Mouse (Mus musculus) ovary, postnatal 10 days (tissue): ENCODE data around the gene Nploc4.
"Not testable (repeated sequence)": the region's sequence is repeated elsewhere in the genome, so short reads cannot be mapped to it uniquely, and the experiment has no call there.

Experiments used
- DNase-seq: peaks from one replicate; pipeline ENCODE4 v3.0.0; 2022; ENCODE audit warnings: low spot score

Gene Nploc4

DNA sequence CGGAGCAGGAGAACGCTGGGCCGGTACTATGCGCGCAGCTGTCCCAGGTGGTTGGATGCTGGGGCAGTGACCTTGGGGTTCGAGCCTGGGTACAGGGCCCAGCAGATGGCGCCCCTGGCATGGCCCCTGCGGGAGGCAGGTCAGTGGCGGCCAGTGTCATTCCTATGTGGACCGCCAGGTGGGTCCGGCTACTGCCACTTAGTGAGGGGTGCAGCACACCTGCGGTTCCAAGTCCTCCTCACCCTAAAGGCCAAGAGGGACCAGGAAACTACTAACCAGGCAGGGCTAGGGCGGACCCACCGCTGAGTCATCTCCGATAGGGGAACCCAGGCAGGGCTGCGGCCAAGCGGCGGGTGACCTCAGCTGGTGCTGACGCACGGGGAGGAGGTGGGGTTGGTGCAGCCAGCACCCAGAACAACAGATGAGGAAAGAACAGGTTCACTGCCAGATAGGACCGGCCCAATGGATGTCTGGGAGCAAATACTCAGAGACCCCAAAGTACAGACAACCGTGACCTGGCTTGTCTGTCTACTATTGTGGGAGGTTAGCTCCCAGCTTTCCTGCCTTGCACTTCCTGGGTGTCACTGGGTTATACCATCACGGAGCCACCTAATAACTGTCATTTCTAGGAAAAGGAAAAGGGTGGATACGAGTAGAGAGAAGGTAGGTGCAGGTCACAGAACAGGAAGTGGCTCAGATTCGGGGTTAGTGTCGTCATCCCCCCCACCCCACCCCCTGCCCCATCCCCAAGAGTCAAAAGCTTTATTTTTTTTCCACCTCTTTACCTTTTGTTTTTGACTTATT is 83.8 kb downstream of the Nploc4 start:
- DNase-seq = peak; percentile 79

DNA sequence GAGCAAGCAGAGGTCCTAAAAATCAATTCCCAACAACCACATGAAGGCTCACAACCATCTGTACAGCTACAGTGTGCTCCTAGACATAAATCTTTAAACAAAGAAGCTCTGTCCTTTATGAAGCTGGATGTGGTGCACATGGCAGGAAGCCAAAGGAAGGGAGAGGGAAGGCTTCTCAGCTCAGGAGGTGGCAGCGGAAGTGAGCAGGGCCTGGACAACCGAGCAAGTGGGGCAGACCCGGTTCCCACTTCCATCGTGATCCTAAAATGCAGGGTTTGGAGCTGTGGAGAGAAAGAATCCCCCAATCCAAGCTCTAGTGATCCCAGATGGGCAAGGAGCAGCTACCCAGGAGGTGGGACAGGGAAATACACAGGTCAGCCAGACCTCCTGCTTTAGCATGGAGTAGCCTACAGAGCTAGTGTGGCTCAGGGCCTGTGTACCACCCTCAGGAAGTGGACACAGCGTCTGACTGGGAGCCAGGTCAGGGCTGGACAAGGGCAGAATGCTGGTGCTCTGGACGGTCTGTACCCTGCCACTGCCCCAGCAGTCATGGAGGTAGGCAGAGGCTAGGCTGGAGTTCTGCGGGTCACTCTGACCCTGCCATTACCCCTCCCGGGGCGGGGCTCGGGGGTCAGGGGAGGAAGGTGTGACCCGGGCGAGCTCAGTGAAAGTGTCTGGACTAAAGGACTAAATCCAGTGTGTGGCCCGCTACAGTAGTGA is 84.8 kb downstream of the Nploc4 start:
- DNase-seq = no peak

DNA sequence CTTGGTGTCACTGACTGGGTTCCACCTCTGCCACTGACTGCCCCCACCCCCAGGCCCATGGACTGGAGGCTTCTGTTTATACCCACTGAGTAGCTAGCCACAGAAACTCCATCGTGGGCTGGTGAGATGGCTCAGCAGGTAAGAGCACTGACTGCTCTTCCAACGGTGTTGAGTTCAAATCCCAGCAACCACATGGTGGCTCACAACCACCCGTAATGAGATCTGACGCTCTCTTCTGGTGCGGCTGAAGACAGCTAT is 85.5 kb downstream of the Nploc4 start:
- DNase-seq = not testable (repeated sequence)

DNA sequence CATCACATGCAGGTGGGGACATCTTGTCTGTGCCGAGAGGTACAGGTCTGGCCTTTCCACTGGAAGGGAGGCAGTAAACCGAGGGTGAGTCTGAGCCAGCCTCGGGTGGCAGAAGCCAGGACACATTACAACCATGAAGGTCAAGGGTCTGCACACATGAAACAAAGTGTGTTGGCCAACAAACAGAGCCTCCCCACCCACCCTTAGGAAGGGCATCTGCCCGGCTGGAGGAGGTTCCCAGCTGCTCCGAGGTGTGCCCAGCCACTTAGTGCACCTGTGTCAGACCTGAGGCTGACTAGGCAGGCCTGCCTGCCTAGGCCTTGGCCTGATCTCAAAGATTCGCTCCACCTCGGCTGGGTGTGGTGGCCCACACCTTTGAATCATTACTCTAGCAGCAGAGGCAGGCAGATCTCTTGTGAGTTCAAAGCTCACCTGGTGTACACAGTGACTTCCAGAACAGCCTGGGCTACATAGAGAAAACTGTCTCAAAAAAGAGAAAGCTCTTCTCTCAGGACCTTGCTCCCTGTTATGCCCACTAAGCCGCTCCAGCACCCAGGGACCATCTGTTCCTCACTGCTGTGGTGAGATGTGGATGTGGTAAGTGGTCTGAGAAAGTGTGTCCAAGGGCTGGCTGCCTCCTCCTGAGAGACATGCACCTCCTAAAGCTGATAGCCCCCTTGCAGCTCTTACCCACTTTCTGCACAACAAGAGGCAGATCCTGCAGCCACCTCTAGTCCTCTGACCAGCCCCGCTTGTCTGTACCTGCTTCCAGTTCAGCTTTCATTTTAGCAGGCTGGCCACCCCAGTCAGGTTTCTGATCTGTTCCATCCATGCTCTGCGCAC is 86.0 kb downstream of the Nploc4 start:
- no peak for DNase-seq

DNA sequence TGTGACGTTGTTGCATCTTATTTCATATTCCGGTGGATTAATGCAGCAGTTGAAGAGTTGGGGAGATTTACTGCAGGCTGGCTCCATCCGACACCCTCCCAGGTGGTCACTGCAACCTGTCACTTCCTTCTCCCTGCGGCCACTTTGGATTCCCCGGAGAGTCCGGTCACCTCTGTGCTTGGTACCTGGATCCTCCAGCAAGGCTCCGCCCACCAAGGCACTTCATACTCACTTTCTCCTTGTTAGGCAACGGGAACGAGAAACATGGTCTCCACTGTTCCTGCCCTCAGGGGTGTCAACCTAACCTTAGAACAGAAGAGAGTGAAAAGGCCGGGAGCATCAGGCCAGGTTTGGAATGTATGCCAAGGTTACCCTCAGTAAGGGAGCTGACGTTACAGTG is 86.8 kb downstream of the Nploc4 start:
- DNase-seq = no peak

DNA sequence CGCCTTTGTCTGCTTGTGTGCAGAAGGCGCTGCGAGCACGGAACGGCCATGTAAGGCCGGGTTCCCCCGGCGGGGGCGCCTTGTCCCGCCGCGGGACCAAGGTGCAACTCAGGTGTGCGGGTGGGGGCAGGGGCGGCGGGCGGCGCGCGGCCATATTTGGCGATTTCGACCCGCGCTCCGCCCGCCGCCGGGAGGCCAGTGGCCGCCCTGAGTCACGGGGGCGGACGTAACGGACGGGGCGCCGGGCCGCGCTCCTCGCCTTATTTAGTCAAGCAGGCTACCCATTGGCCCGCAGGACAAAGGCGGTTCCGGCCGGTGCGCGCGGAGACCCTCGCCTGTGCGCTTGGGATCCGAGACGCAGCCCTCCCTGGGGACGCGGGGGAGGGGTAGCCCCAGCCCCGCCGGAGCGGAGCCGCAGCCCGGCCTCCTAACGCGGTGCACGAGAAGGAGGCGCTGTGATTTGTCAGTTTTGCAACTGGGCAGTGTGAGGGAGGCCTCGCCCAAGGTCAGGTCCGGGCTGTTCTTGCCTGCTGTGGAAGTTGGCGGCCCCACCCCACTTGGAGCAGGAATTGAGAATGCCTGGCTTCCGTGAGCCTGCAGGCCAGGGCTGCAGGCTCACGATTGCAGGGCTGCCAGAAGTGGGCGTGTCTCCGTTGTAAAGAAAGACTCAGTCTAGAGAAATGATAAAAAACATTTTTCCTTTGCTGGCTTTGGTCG is 87.4 kb downstream of the Nploc4 start:
- DNase-seq = peak; percentile 86

DNA sequence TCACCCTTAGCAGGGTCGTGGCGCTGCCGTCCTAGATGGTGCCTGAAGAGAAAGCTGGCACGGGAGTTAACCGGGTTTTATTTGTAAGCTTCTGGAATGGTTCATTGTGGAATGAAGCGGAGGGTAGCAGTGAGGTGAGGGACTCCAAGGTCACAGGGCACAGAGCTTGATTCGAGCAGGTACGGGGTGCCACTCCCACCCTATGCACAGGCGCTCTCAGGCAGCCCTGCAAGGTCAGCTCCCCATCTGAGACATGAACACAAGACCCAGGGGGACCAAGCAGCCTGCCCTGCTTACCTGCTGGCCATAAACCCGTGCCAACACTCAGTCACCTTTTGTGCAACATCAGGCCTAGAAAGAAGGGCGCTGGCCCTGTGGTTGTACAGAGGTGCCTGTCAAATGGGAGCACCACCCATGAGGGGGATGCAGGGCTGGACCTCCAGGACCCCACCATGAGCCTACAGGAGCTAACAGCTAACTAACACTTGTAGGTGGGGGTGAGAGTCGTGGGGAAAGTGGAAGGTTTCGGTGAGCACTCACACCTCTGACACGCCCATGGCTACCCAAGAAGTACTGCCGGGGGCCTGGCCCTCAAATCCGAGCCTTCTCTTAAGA is 88.0 kb downstream of the Nploc4 start:
- no peak for DNase-seq

DNA sequence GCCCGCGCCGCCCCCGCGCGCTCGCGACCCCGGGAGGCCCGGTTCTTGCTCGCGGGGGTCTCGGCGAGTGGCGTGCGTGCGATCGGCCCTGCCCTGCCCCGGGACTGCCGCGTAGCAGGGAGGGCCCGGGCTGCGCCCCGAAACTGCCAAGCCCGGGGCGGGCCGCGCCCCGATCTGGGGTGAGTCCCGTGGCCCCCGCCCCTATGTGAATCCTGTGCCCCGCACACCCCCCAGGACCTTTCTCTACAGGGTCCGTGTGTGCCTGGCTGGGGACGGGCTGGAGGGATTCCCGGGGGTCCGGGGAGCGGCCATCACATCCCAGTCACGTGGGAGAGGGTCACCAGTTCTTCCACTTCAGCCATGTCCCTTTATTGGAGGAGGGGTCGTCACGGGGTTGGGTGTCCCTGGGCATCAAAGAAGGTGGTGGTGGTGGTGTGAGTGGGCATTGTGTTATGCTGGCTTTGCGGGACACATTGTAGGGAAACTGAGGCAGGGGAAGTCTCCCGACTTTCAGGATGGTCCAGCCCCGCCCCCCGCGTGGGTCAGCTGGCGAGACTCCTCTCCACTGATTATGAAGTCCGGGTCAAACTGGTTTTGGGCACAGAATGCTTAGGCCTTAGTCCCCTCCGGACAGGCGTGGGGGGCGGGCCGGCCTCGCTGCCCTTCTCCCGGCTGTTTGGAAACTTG is 88.7 kb downstream of the Nploc4 start:
- DNase-seq = peak; percentile 62

DNA sequence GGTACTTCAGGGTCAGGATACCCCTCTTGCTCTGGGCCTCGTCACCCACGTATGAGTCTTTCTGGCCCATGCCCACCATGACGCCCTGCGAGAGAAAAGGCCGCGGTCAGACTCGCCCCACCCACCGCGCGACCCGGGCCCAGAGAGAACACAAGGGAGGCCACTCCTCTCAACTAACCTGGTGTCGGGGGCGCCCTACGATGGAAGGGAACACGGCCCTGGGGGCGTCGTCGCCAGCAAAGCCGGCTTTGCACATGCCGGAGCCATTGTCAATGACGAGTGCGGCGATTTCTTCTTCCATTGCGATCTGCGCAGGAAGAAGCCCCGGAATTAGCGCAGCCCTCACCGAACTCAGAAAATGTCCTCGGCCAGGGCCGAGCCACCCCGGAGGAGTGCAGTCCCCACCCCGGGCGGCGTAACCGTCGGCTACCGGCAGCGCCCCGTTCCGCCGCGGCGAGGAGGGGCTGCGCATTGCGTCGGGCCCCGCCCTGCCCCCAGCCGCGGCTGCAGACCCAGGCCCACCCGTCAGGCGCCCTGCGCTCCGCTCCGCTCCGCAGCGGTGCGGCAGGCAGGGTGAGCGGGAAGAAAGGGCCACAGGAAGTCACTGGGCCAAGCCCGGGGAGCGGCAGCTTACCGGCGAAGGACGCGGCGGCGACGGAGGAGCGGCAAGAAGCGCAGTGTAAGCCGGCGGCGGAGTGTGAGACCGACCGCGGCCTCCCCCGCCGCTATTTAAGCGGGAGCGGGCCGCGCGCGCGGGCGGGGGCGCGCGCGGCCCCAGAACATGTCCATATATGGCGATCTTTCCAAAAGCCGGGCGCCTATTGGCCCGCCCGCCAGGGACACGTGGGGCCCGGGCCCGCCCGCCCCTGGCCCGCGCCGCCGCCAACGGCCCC is 89.5 kb downstream of the Nploc4 start, which contains the start of gene Actg1:
Gene Actg1, minus strand, starts transcription at position 752 of the 893 bp plus-strand sequence.
- DNase-seq = peak; percentile 81

DNA sequence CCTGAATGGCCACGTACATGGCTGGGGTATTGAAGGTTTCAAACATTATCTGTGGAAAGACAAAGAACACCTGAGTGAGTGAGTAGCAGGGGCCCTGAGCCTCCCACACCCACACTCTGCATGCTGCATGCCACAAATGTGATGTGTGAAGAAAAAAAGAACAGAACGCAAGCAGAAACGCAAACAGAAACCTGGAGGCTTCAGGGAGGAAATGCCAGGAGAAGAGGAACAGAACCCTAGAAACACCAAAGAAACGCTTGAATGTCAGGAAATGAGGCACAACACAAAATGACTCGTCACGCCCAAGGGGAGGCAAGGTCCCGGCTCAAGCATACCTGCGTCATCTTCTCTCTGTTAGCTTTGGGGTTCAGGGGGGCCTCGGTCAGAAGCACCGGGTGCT is 90.2 kb downstream of the Nploc4 start:
- DNase-seq = peak; percentile 4

DNA sequence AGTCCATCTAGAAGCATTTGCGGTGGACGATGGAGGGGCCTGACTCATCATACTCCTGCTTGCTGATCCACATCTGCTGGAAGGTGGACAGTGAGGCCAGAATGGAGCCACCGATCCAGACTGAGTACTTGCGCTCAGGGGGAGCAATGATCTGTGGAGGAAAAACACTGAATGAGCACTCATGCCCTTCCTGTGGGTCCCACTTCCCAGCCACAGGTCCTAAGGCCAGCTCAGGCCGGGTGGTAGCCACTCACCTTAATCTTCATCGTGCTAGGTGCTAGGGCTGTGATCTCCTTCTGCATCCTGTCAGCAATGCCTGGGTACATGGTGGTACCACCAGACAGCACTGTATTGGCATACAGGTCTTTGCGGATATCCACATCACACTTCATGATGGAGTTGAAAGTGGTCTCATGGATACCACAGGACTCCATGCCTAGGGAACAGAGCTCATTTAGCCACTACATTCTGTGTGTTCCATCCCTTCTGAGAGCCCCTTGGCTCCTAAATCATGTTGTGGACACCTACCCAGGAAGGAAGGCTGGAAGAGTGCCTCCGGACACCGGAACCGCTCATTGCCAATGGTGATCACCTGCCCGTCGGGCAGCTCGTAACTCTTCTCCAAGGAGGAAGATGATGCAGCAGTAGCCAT is 91.0 kb downstream of the Nploc4 start:
- peak; percentile 5 for DNase-seq

DNA sequence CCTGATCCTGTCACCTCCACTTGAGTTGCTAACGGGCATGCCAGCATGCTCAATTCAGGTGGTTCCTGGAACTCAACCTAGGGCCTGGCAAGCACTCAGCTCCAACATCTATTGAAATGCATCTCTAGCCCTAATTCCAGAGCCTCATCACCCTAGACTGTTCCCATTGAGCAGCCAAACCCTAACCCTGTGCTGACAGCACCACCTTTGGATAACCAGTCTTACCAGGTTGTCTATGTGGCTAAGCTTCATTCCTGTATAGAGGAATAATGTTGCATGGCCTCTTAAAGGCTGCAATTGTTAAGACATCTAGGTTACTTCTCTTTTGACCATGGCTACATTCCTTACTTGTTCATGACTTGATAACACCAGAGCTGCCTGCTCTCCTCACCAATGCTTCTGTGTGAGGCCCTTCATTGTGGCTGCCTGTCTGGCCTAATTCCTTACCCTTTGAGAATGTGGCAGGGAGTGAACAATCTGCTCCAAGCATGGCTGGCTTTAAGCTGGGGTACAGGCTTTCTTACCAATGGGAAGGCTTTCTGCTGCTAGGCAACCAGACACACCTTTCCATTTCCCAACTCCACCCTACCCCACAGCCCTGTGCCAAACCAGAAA is 92.3 kb downstream of the Nploc4 start:
- no peak for DNase-seq

DNA sequence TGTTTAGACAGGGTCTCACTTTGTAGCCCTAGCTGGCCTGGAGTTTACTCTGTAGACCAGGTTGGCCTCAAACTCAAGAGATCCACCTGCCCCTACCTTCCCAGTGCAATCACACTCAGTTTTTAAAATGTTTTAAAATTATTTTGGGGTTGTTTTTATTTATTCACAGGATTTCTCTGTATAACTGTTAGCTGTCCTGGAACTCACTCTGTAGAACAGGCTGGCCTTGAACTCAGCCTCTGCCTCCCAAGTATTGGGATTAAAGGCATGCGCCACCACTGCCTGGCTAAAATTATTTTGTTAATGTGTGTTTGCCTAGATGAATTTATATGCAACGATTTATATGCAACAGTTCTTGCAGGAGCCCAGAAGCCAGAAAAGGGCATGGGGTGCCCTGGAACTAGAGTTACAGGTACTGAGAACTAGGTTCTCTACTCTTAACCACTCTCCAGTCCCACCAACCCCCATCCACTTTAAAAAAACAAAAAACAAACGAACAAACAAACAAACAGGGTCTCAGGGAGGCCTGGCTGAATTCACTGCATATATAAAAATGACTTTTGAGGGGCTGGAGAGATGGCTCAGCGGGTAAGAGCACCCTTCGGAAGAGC is 93.1 kb downstream of the Nploc4 start:
- DNase-seq = no peak

DNA sequence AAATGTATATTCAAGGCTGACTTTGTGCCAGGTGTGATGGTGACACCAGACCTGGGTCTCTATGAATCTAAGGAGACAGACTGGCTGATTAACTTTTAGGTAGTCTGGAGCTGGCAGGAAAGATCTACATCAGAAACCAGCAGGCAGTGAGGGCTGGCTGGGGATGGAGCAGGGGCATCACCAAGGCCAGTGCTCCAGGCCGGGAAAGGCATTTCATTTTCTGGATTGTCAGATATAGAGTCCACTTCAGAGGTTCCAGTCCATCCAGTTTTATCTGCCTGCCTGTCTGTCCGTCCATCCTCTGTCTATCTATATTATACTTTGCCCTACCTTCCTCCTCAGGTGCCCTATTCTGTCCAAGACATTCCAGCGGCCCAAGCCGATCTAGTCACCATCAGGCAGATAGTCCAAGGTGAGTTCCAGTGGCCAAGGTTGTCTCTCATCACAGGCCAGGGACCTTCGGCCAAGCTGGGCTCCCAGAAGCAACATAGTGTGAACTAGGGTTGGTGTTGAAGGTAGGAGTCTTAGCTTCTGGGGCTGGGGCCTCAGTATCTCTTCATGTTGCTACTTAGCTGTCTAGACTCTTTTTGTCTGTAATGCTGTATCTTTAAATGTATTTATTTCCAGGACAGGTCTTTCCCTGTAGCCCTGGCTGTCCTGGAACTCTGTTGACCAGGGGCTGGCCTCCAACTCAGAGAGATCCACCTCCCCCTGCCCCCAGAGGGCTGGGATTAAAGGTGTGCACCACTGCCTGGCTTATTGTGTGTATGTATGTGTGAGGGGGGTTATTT is 93.8 kb downstream of the Nploc4 start:
- DNase-seq = no peak

DNA sequence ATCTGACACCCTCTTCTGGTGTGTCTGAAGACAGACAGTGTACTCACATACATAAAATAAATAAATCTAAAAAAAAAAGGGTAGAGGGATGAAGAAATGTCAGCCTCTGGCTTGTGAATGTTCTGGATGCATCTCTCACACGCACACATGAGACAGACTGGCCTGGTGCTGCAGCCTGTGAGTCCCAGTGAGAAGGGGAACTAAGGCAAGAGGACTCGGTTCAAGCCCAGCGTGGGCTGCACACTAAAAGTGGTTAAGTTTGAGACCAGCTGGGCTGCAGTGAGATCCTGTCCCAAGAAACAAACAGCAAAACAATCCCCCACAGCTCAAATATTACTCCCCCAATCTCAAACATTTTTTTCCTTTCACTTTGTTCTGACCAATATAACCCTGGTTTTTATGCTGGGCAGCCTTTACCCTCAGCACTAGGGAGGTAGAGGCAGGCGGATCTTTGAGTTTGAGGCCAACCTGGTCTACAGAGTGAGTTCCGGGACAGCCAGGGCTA is 94.8 kb downstream of the Nploc4 start:
- DNase-seq = no peak

DNA sequence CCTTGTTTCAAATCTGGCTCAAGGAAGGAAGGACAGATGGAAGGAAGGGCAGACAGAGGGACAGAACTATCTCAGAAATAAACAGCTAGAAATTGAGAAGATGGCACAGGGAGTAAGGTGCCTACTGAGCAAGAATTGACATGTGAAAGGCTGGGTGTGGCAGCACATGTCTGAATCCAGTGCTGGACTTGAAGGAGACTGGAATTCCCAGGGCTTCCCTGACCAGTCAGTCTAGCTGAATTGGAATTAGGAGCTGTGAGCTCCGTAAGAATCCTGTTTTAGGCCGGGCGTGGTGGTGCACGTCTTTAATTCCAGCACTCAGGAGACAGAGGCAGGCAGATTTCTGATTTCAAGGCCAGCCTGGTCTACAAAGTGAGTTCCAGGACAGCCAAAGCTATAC is 95.8 kb downstream of the Nploc4 start:
- no peak for DNase-seq

DNA sequence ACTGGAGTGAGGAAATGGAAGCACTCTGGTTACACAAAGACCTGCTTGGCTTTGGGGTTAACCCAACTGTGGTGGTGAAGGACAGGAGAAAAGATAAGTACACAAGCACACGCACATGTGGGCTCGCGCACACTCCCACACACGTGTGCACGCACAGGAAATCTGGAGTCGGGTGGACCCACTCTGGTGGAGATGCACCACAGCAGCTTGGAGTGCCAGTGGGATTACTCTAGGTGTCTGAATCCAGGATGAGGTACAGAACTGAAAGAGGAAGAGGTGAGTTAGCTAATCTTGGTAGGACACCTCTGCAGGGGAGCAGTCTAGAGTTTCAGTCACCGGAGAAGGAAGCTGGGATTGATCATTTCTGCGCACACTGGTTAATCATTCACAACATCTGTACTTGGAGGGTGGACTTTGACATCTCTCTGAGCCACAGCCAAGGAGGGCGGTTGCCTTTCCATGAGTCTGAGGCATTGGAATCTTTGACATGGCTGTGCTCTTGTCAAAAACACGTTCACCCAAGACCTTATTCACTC is 97.5 kb downstream of the Nploc4 start:
- DNase-seq = no peak
